Mouse (Mus musculus) layer of hippocampus, adult 2 months (tissue): ENCODE results near the gene Dbx2. TPM values are rescaled to one million over a fixed set of nuclear protein-coding genes. Genes with fewer than 3 reads are reported as not detected.

Source experiments
- DNase-seq, 2 experiments: peaks; one replicate each; pipeline ENCODE4 v3.0.0; 2022; ENCODE audit warnings: low spot score in 2 of 2
- H3K27ac ChIP-seq: fragments of 200-600 bp; 2 replicates; pipeline ENCODE4 v1.8.1; 2022
- H3K4me3 ChIP-seq: fragments of 200-600 bp; 2 replicates; pipeline ENCODE4 v1.8.1; 2022; ENCODE audit warnings: mild to moderate bottlenecking
- CTCF ChIP-seq: fragments of 200-600 bp; conservative IDR thresholded peaks from 2 replicates; pipeline ENCODE4 v1.8.1; 2022; ENCODE audit warnings: antibody characterized with exemption, mild to moderate bottlenecking, moderate library complexity
- long read RNA-seq, 2 experiments: library from polyadenylated mRNA; stranded (forward); transcript quantifications; one replicate each; pipeline ENCODE4 v2.0.0; 2021; ENCODE audit warnings: borderline mapping rate in 2 of 2
- total RNA-seq, 2 experiments: library from RNA; stranded (reverse); gene quantifications; 2 replicates each; pipeline ENCODE4 v1.2.3; 2021

The Dbx2 gene
- total RNA-seq = 10 to 100 TPM; 28.1 to 30.8 TPM
- long read RNA-seq, experiment 1, transcript Dbx2-201 (4 exons, 3,460 nt) = major isoform, 15 of 18 reads
- long read RNA-seq, experiment 1, partial matches to known transcripts = 0 of 18 reads
- long read RNA-seq, experiment 1, other reads (novel, unspliced or antisense) = 3 of 18 reads
- long read RNA-seq, experiment 2, transcript Dbx2-201 (4 exons, 3,460 nt) = major isoform, 21 of 31 reads
- long read RNA-seq, experiment 2, partial matches to known transcripts = 0 of 31 reads
- long read RNA-seq, experiment 2, other reads (novel, unspliced or antisense) = 10 of 31 reads

DNA sequence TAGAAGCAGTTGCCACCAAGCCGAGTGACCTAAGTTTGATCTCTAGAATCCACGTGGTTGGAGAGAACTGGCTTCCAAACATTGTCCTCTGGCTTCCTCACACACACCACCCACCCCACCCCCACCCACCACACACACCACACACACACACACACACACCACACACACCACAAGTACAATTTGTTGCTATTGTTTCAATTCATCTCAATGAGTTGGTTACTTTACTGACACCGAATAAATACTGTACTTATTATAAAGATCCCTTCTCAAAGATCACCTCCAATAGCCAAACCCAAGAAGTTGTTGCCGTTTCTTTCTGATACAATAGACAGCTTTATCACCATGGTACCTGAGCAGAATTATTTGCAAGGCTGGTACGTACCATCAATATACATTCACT is at the start of gene Dbx2:
TSS of gene Dbx2 (minus strand) at position 101 of the 400 bp plus-strand sequence.
- Histone ChIP-seq H3K4me3 (peak within 1 kb of the TSS; percentile 57), H3K27ac (peak within 1 kb of the TSS; percentile 90)
- TF ChIP-seq CTCF = no peak
- DNase-seq = no peak

DNA sequence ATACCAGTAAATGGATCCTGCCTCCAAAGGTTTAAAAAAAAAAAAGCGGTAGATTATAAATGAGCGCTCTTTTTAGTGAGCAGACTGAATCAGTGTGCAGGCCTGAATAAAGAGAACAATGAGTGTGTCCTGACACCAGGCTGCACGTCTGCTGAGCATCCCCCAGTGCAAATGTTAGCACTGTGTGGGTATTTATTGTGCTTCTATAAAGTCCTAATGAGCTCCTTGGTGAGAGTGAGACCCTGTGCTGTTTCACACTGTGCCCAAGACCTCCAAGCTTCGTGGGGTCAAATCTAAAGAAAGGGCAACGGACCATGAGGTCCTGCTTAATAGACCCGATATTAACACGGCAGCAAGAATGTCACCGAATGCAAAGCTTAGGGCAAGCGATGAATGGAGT is 46.4 kb upstream of the Dbx2 start:
- no peak for DNase-seq
- no peak overlapping the region for H3K27ac ChIP-seq
- H3K4me3 ChIP-seq = no peak overlapping the region
- TF ChIP-seq CTCF = no peak

DNA sequence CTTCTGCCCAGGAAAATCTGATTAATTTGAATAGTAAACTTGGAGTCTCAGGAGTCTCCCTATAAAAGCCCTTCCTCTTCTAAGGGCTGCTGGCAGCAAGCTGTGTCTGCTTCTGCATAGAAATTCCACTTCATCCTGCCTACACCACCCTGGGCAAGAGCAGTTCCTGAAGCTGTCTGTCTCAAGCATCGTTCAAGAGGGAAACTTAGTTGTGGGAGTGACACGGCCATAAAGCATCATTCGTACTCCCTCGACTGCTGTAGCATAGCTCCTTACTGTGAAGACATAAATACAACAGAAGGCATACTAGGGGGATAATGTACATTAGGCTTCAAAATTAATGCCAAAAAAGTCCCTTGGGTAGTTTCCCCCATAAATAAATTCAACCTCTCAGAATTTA is 45.8 kb upstream of the Dbx2 start:
- Histone ChIP-seq H3K4me3 (no peak overlapping the region), H3K27ac (no peak overlapping the region)
- no peak for DNase-seq
- TF ChIP-seq CTCF = no peak

DNA sequence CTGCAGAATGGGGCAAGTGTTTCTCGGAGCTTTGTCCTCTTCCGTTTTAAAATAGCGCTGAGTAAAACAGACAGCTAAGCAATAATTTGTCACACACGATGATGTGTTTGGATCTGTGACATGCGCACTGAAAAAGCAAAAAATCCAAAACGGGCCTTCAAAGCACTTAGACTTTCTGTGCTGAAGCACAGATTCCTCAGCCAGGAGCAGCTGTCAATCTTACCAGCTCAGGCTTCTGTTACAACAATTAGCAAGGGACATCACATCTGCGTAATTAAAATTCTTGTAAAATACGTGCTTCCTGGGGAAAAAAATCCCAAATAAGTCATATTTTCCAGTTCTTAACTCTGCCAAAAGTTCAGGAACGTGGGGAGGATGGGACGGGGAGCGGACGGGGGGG is 43.6 kb upstream of the Dbx2 start:
- Histone ChIP-seq H3K4me3 (no peak overlapping the region), H3K27ac (no peak overlapping the region)
- TF ChIP-seq CTCF = no peak
- peak; percentile 21 to 50 for DNase-seq

DNA sequence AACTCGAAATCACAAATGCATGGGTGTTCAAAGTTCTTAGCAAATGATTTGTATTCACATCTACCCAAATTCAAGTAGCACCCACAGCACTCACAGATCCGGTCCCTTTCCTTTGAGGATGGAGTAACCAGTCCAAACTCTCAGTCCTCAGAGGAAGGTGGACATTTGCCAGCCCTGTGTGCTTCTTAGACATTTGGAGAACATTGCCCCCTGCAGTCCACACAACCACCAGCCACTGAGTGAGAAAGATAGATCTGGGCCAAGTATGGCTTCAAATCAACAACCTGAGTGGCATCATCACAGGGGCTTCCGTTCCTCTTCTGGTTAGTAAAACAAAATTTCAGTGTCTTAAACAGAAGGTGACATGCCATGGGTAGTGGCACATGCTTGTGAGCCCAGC is 38.0 kb upstream of the Dbx2 start:
- DNase-seq = peak; percentile 34 to 53
- H3K27ac ChIP-seq = no peak overlapping the region
- TF ChIP-seq CTCF = peak; percentile 74
- H3K4me3 ChIP-seq = no peak overlapping the region

DNA sequence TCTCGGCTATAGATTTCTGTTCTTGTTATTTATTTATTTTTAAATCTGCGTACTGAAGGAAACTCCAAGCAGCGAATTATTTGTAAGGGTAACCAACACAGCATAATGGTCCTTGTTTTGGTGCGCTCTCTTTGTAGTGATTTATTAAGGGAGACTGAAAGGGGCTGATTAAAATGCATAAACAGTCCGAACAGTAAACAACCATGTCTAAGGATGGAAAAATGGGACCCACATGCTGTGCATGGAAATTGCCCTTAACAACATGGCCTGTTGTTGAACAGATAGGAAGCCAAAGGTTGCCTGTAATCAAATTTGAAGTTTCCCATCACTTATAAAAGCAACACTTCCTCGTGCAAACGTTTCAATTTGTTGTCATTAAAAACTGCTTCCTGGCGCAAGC is 35.8 kb upstream of the Dbx2 start:
- Histone ChIP-seq H3K4me3 (peak overlapping the region; percentile 4; the same call in 1 of the 2 replicates), H3K27ac (peak overlapping the region; percentile 84)
- DNase-seq = peak in 1 of 2 experiments; percentile 13
- TF ChIP-seq CTCF = no peak

DNA sequence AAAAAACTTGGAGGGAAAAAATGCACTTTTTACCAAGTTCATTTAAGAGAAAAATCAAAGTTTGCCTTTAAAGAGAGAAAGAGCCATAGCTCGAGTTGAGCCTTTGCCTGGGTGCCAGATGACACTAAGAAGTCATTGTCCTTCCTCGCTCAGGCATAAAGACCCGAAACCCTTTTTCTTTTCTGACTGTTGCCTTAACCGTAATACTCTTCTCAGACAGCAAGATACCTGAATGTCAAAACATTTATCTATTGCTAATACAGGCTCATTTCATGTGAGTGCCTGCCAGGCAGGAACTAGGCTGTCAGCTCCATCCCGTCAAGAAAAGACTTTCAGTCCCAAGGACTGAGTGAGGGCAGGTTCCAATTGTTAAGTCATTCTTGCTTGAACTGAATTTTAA is 35.4 kb upstream of the Dbx2 start:
- peak overlapping the region; percentile 84 for H3K27ac ChIP-seq
- TF ChIP-seq CTCF = no peak
- no peak for DNase-seq

DNA sequence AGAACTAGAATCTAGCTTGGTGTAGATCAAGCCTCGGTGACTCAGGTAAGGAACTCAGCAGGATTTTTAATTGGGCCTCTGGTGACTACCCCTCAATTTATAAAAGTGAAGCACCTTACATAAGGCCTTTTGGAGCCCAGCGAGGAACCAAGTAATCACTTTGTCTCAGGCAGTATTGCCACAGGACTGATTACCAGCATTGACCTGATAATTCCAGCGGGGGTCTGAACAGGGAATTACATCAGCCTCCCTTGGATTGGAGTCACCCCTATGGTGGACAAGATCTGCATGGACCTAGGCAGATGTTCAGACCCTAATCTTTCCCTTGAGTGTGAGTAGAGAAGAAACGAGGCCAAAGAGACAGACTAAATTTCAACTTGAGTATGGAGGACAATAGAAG is 26.9 kb upstream of the Dbx2 start:
- Histone ChIP-seq H3K4me3 (no peak overlapping the region), H3K27ac (no peak overlapping the region)
- no peak for DNase-seq

More for the DNA sequence above, 35.4 kb upstream of the Dbx2 start:
- H3K4me3 ChIP-seq = peak overlapping the region; percentile 4; the same call in 1 of the 2 replicates

DNA sequence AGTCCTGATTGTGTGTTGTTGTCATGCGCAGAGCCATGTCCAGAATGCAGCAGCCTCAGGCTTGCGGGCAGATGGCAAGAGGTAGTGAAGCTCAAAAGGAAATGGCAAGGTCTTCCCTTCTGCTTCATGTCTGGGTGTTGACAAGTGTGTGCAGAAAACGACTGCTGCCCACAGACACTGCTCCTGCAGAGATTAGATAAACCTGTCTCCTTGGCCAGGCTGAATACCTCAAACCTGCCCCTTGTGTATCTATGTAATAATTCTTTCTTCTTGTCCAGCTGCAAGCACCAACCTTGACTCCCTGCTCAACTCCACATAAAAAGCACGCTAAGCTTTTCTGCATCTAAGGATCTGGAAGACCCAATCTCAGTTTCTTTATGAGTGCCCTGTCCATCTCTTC is 19.9 kb upstream of the Dbx2 start:
- DNase-seq = no peak
- Histone ChIP-seq H3K27ac (no peak overlapping the region), H3K4me3 (no peak overlapping the region)
- no peak for TF ChIP-seq CTCF

More for the DNA sequence above, 26.9 kb upstream of the Dbx2 start:
- TF ChIP-seq CTCF = no peak

DNA sequence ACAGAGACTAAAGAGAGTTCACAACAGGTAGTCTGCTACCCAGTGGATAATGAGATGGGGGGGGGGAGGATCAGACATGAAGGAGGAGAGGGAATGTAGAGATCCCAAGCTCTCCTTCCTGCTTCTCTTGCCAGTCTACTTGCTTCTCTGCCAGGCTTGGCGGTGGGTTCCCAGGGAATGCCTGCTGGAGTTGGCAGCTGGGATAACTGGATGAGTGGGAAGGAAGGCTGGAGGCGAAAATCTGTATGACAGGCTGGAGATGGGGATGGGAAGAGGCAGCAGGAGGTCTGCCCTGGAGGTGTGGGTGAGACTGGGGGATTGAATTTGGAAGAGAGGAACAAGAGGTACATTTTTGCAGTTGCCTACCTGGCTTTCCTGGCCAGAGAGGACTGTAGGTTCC is 19.4 kb upstream of the Dbx2 start:
- peak; percentile 38 to 47 for DNase-seq
- Histone ChIP-seq H3K4me3 (no peak overlapping the region), H3K27ac (no peak overlapping the region)
- no peak for TF ChIP-seq CTCF

DNA sequence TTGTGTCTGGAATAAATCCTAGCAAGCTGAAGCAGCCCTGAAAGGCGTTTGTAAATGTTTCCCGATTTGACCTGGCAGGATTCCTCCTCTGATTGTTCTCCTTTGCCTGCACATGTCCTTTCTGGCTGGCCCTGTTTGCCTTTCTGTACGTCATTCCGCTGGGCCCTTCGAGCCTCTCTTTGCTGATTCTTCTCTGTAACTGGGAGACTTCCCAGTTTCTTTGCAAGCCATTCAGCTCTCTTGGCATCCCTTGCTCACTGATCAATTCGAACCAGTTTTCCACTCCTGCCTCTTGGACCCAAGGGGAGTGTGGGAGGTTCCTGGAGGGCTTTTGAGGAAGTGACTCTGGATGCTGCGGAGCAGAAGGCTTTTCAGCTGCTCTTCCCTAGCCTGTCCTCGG is 11.4 kb upstream of the Dbx2 start:
- peak; percentile 57 to 84 for DNase-seq
- peak overlapping the region; percentile 81 for H3K27ac ChIP-seq
- no peak overlapping the region; the same call in 1 of the 2 replicates for H3K4me3 ChIP-seq
- TF ChIP-seq CTCF = peak; percentile 29; the same call in 1 of the 2 replicates

DNA sequence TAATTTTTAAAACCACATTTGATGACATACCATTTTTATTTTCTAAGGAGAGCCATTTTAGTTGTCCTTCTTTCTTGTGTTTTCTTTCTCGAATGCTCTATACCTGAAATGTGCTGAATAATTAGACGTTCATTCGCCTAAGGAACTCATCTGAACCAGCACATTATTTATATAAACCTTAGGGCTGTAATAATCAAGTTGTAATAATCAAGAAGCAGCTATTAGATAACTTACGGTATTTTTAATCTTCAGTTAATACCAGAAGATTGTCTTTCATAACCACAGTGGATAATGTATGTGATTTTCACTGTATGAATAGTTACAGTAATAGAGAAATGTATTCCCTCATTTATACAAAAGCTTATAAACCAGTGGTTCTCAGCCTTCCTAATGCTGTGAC is 9.2 kb upstream of the Dbx2 start:
- Histone ChIP-seq H3K4me3 (no peak overlapping the region), H3K27ac (no peak overlapping the region)
- no peak for DNase-seq
- no peak for TF ChIP-seq CTCF

DNA sequence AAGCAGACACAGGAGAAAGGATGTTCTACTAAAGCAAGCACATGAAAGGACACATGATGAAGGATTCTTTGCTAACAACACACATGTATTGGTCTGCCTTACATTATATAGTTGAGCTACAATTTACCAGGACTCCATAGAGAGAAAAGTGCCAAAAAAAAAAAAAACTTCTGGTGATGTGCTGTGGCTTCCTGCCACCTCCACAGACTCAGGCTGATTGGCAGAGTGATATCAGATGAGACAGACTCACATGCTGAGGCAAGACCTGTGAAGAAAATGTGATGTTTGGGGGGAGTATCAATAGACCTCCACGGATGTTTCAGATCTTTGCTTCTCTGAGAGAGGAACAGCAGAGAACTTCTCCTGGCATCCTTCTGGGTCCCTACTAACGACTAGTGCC is 6.0 kb upstream of the Dbx2 start:
- no peak for DNase-seq
- H3K4me3 ChIP-seq = no peak overlapping the region
- no peak for TF ChIP-seq CTCF
- H3K27ac ChIP-seq = no peak overlapping the region

DNA sequence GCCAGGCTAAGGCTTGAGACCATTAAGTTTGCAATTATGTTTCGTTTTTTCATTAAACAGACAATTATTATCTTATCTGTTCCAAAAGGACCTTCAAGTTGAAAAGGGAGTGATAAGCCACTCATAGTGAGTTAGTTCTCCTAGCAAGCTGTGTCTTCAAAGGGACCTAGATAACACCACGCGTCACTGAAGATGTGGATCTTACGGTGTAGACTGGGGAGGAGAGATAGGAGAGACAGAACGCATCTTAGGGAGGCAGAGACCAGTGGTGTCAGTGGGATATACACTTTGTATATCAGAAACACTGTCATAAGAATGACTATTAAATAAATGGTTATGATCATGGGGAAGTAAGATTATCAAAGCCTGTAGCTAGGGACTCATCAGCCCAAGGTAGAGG is 4.6 kb upstream of the Dbx2 start:
- H3K4me3 ChIP-seq = no peak overlapping the region
- no peak for DNase-seq

More for the DNA sequence above, 4.6 kb upstream of the Dbx2 start:
- no peak overlapping the region for H3K27ac ChIP-seq
- no peak for TF ChIP-seq CTCF
